Mouse (Mus musculus) bone marrow macrophage, adult 2 months (primary cell): ENCODE results near the gene Ttc7b. TPM values are rescaled to one million over a fixed set of nuclear protein-coding genes. Genes with fewer than 3 reads are reported as not detected.

ENCODE experiments used
- H3K27ac ChIP-seq: 2 replicates; pipeline ENCODE4 v1.5.1; 2012; ENCODE audit warnings: low read depth, low read length; ENCODE audit not compliant: insufficient read depth
- H3K4me1 ChIP-seq: 2 replicates; pipeline ENCODE4 v1.6.1; 2012; ENCODE audit warnings: low read length; ENCODE audit not compliant: control insufficient read depth, insufficient read depth
- H3K4me3 ChIP-seq: 2 replicates; pipeline ENCODE4 v1.5.1; 2012; ENCODE audit warnings: mild to moderate bottlenecking, low read length, moderate library complexity; ENCODE audit not compliant: insufficient read depth
- CTCF ChIP-seq: IDR thresholded peaks from 2 replicates; pipeline ENCODE4 v1.5.1; 2012; ENCODE audit warnings: low read depth, mild to moderate bottlenecking, low read length, moderate library complexity
- POLR2A ChIP-seq: IDR thresholded peaks from 2 replicates; pipeline ENCODE4 v1.6.1; 2012; ENCODE audit warnings: mild to moderate bottlenecking, low read depth, low read length, borderline replicate concordance
- polyA plus RNA-seq: library from polyadenylated mRNA; stranded (reverse); fragments of >200 nt; gene quantifications from 2 replicates; pipeline ENCODE4 v1.2.4, GENCODE M21; 2012; ENCODE audit not compliant: missing spikeins, insufficient read depth, insufficient read length

The Ttc7b gene
- polyA plus RNA-seq, 1 experiment: 18.8 TPM

- TF ChIP-seq CTCF: no peak
- no peak for TF ChIP-seq POLR2A
- Histone ChIP-seq H3K4me1 (no peaks in the 10 kb centered on the region), H3K4me3 (no peak overlapping the region), H3K27ac (no peak overlapping the region)
Observed at GRCm38 (mm10) chr12:100261761-100262160, 258.9 kb downstream of the Ttc7b start.

GRCm38 (mm10) chr12:100260151-100260550, 260.5 kb downstream of the Ttc7b start:
- Histone ChIP-seq H3K4me1 (no peaks in the 10 kb centered on the region), H3K27ac (no peak overlapping the region), H3K4me3 (no peak overlapping the region)
- TF ChIP-seq CTCF (no peak), POLR2A (no peak)

GRCm38 (mm10) chr12:100257779-100258178, 262.8 kb downstream of the Ttc7b start:
- Histone ChIP-seq H3K4me1 (no peaks in the 10 kb centered on the region), H3K27ac (no peak overlapping the region), H3K4me3 (no peak overlapping the region)
- TF ChIP-seq CTCF (no peak), POLR2A (no peak)

GRCm38 (mm10) chr12:100255441-100255949, 265.1 kb downstream of the Ttc7b start:
- H3K4me1 ChIP-seq: no peaks in the 10 kb centered on the region
- no peak overlapping the region for H3K4me3 ChIP-seq
- TF ChIP-seq CTCF (no peak), POLR2A (no peak)
- H3K27ac ChIP-seq: no peak overlapping the region

- no peaks in the 10 kb centered on the region for H3K4me1 ChIP-seq
- H3K4me3 ChIP-seq: no peak overlapping the region
- H3K27ac ChIP-seq: no peak overlapping the region
- TF ChIP-seq CTCF: no peak
- no peak for TF ChIP-seq POLR2A
Observed at GRCm38 (mm10) chr12:100254471-100254870, 266.2 kb downstream of the Ttc7b start.

Other genes with a start within 250 kb of the Ttc7b start
- 13.7 and 15.0 TPM in 2 replicates for gene Rps6ka5, start 206.2 kb upstream of the Ttc7b start, polyA plus RNA-seq